Mouse (Mus musculus): ENCODE results near the gene Ano6. TPM values are rescaled to one million over a fixed set of nuclear protein-coding genes. Genes with fewer than 3 reads are reported as not detected.

Ano6 gene
- total and polyA plus RNA-seq, 3 experiments, result 14.9 to 27.0 (median 18.4) TPM

- Histone ChIP-seq H3K4me3 (replicated peaks in 1 of 3; ENCODE audit: low read depth in 2 of 3, low read length in 2 of 3, poor library complexity in 1 of 3) (no peak overlapping the region), H3K4me1 (ENCODE audit: control insufficient read depth in 1 of 2, insufficient read depth in 2 of 2) (peaks cover 0 to 11% of the 10 kb centered on the region in 2 experiments; a peak in 2 of 4 replicates), H3K9me3 (replicated peaks; ENCODE audit: low read length) (no peaks in the 10 kb centered on the region), H3K9ac (ENCODE audit: insufficient read depth, low read depth) (no peak overlapping the region), H3K27ac (ENCODE audit: insufficient read depth, low read depth) (no peak overlapping the region), H3K79me2 (replicated peaks; ENCODE audit: control insufficient read depth, extremely low read depth, insufficient read depth, poor library complexity, severe bottlenecking) (no peaks in the 10 kb centered on the region), H3K27me3 (replicated peaks) (no peaks in the 10 kb centered on the region), H3K36me3 (replicated peaks in 1 of 2; ENCODE audit: control insufficient read depth in 1 of 2, insufficient read depth in 1 of 2, low read length in 1 of 2) (peaks cover 4 to 43% of the 10 kb centered on the region in 2 experiments), H3K4me2 (ENCODE audit: insufficient read depth, low read depth, poor library complexity, severe bottlenecking) (no peak overlapping the region)
- no peak for DNase-seq (ENCODE audit: extremely low read depth)
- in situ Hi-C loops (cut with MboI; ENCODE audit: low pct_ligation_motif_present, low pct_unique_long_range_greater_than_20kb, low sequenced_read_pairs), result no loop called here
- dilution Hi-C loops (cut with MboI; ENCODE audit: extremely low pct_ligation_motif_present, extremely low pct_unique_long_range_greater_than_20kb, low sequenced_read_pairs), result no loop called here
- no peak for TF ChIP-seq GABPA (IDR thresholded peaks at IDR 0.05; ENCODE audit: insufficient replicate concordance, low read depth, low read length)
- TF ChIP-seq MAFK (IDR thresholded peaks at IDR 0.05; ENCODE audit: insufficient replicate concordance, low read length), result no peak
- no peak for TF ChIP-seq CTCF (conservative IDR thresholded peaks at IDR 0.05 in 1 of 2, IDR thresholded peaks at IDR 0.05 in 1 of 2; ENCODE audit: low read depth in 2 of 2, low read length in 2 of 2)
- no peak for TF ChIP-seq JUND (conservative IDR thresholded peaks at IDR 0.05; ENCODE audit: low read depth, low read length)
- no peak for TF ChIP-seq SIN3A (IDR thresholded peaks at IDR 0.05; ENCODE audit: low read length)
- TF ChIP-seq ZMIZ1 (IDR thresholded peaks at IDR 0.05; ENCODE audit: low read depth, low read length), result no peak
- no peak for TF ChIP-seq MAZ (IDR thresholded peaks at IDR 0.05; ENCODE audit: low read depth, low read length)
- TF ChIP-seq ZKSCAN1 (IDR thresholded peaks at IDR 0.05; ENCODE audit: borderline replicate concordance, low read depth, low read length), result no peak
- TF ChIP-seq TBP (conservative IDR thresholded peaks at IDR 0.05; ENCODE audit: low read depth, low read length), result no peak
- TF ChIP-seq MAX (IDR thresholded peaks at IDR 0.05; ENCODE audit: low read length), result no peak
- no peak for TF ChIP-seq NRF1 (IDR thresholded peaks at IDR 0.05; ENCODE audit: low read depth, low read length)
- TF ChIP-seq POLR2A (IDR thresholded peaks at IDR 0.05; ENCODE audit: low read depth, low read length), result no peak
- no peak for TF ChIP-seq MXI1 (IDR thresholded peaks at IDR 0.05; ENCODE audit: low read depth, low read length)
- TF ChIP-seq ZNF384 (IDR thresholded peaks at IDR 0.05; ENCODE audit: low read depth, low read length), result no peak
- TF ChIP-seq USF1 (IDR thresholded peaks at IDR 0.05; ENCODE audit: low read depth, low read length), result no peak
- TF ChIP-seq CHD2 (IDR thresholded peaks at IDR 0.05; ENCODE audit: low read length), result no peak
Measured at GRCm38 (mm10) chr15:95875898-95876297, 85.3 kb downstream of the Ano6 start.

GRCm38 (mm10) chr15:95880616-95881151 is 90.0 kb downstream of the Ano6 start:
- Histone ChIP-seq H3K27me3 (replicated peaks) (no peaks in the 10 kb centered on the region), H3K79me2 (replicated peaks; ENCODE audit: control insufficient read depth, extremely low read depth, insufficient read depth, poor library complexity, severe bottlenecking) (no peaks in the 10 kb centered on the region), H3K9ac (ENCODE audit: insufficient read depth, low read depth) (no peak overlapping the region), H3K27ac (ENCODE audit: insufficient read depth, low read depth) (no peak overlapping the region), H3K4me3 (replicated peaks in 1 of 3; ENCODE audit: low read depth in 2 of 3, low read length in 2 of 3, poor library complexity in 1 of 3) (no peak overlapping the region), H3K36me3 (replicated peaks in 1 of 2; ENCODE audit: control insufficient read depth in 1 of 2, insufficient read depth in 1 of 2, low read length in 1 of 2) (peaks cover 0 to 25% of the 10 kb centered on the region in 2 experiments), H3K9me3 (replicated peaks; ENCODE audit: low read length) (no peaks in the 10 kb centered on the region), H3K4me1 (ENCODE audit: control insufficient read depth in 1 of 2, insufficient read depth in 2 of 2) (peaks cover 0 to 19% of the 10 kb centered on the region in 2 experiments; a peak in 2 of 4 replicates), H3K4me2 (ENCODE audit: insufficient read depth, low read depth, poor library complexity, severe bottlenecking) (no peak overlapping the region)
- no peak for DNase-seq (ENCODE audit: extremely low read depth)
- in situ Hi-C loops (cut with MboI; ENCODE audit: low pct_ligation_motif_present, low pct_unique_long_range_greater_than_20kb, low sequenced_read_pairs), result no loop called here
- dilution Hi-C loops (cut with MboI; ENCODE audit: extremely low pct_ligation_motif_present, extremely low pct_unique_long_range_greater_than_20kb, low sequenced_read_pairs), result no loop called here
- TF ChIP-seq CTCF (conservative IDR thresholded peaks at IDR 0.05 in 1 of 2, IDR thresholded peaks at IDR 0.05 in 1 of 2; ENCODE audit: low read depth in 2 of 2, low read length in 2 of 2) (no peak), POLR2A (IDR thresholded peaks at IDR 0.05; ENCODE audit: low read depth, low read length) (no peak), KAT2A (IDR thresholded peaks at IDR 0.05; ENCODE audit: insufficient replicate concordance, low read length) (no peak), MAFK (IDR thresholded peaks at IDR 0.05; ENCODE audit: insufficient replicate concordance, low read length) (no peak), RAD21 (IDR thresholded peaks at IDR 0.05; ENCODE audit: low read depth, low read length) (no peak), E2F4 (IDR thresholded peaks at IDR 0.05; ENCODE audit: insufficient replicate concordance, low read depth, low read length) (no peak), GABPA (IDR thresholded peaks at IDR 0.05; ENCODE audit: insufficient replicate concordance, low read depth, low read length) (no peak), TCF12 (IDR thresholded peaks at IDR 0.05; ENCODE audit: low read depth, low read length) (no peak), BHLHE40 (IDR thresholded peaks at IDR 0.05; ENCODE audit: low read depth, low read length) (no peak), MAX (IDR thresholded peaks at IDR 0.05; ENCODE audit: low read length) (no peak), MAZ (IDR thresholded peaks at IDR 0.05; ENCODE audit: low read depth, low read length) (no peak), TBP (conservative IDR thresholded peaks at IDR 0.05; ENCODE audit: low read depth, low read length) (no peak), MXI1 (IDR thresholded peaks at IDR 0.05; ENCODE audit: low read depth, low read length) (no peak), ETS1 (conservative IDR thresholded peaks at IDR 0.05; ENCODE audit: low read depth, low read length) (no peak), EP300 (IDR thresholded peaks at IDR 0.05; ENCODE audit: low read length) (no peak), USF1 (IDR thresholded peaks at IDR 0.05; ENCODE audit: low read depth, low read length) (no peak), RCOR1 (conservative IDR thresholded peaks at IDR 0.05; ENCODE audit: low read depth, low read length) (no peak), NELFE (IDR thresholded peaks at IDR 0.05; ENCODE audit: low read depth, low read length) (no peak), PAX5 (IDR thresholded peaks at IDR 0.05; ENCODE audit: low read length) (no peak), MYC (IDR thresholded peaks at IDR 0.05; ENCODE audit: low read depth, low read length) (no peak)

All from CH12.LX (cell line).